Mouse (Mus musculus): ENCODE measurements around the gene Tet3.

DNA sequence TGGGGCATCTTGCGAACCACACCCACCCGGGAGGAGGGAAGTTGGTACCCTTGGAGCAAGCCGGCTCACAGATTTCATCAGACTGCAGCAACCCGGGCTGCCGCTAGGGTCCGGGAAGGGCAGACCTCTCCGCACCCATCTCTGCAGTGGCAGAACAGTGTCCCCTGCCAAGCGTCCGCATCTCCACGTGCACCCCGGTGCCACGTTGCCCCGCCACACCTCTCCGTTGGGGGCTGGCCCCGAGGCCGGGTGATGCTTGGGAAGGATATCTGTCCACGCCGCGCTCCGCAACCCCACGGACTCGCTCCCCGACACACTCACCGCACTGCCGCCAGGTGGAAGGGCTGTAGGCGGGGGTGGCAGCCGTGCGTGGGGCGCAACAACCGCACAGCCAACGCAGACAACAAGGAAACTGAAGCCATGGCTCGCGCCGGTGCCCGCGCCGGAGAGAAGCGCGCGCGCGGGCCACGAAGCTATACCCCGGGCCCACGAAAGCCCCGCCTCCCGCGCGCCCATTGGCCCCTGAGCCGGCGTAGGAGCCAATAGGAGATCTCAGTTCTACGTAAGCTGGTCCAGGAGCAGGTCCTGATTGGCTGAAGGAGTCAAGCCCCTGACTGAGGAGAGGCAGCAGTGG, 141.7 kb downstream of the Tet3 start:
- TF ChIP-seq GATA1 (IDR thresholded peaks at IDR 0.05; ENCODE audit: low read length) (no peak), TAL1 (IDR thresholded peaks at IDR 0.05; ENCODE audit: low read length) (no peak)
